Mouse (Mus musculus) liver, adult (tissue): Measurements from ENCODE around the gene D930020B18Rik.

ENCODE experiments used
- GATA4 ChIP-seq: IDR thresholded peaks from 2 replicates; pipeline ENCODE4 v1.6.1; 2014; ENCODE audit warnings: mild to moderate bottlenecking, low read length; ENCODE audit not compliant: insufficient replicate concordance

The D930020B18Rik gene

DNA sequence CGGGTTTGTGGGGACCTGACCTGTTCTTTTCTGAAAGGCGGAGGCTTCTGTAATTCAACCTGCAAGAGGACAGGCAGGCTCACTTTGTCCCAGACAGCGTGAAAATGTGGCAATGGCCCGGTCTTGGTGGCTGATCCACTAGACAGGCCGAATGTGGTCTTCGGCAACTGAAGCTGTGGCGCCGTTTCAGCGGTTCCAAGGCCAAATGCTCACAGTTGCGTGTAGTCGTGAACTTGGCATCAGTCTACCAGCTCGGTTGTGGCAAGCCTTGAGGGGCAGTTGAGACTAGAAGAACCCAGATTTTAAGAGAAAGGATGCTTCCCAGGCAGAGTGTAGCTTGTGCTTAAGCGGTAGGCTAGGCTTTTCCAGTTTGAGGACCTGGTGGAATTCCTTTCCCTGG is 79.3 kb downstream of the D930020B18Rik start:
- no peak for TF ChIP-seq GATA4

DNA sequence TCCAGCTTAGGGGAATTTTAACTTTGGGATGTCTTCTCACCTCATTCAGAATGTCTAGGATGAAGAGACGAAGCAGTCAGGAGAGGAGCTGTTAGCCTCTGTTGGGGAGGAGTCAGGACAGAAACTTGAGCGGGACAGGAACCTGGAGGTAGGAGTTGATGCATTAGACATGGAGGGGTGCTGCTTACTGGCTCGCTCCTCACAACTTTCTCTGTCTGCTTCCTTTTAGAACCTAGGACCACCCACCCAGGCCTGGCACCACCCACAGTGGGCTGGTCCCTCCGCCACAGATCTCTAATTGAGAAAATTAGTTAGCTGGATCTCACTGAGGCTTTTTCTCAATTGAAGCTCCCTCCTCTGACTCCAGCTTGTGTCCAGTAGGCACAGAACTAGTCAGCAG is 85.1 kb downstream of the D930020B18Rik start:
- TF ChIP-seq GATA4 = no peak

DNA sequence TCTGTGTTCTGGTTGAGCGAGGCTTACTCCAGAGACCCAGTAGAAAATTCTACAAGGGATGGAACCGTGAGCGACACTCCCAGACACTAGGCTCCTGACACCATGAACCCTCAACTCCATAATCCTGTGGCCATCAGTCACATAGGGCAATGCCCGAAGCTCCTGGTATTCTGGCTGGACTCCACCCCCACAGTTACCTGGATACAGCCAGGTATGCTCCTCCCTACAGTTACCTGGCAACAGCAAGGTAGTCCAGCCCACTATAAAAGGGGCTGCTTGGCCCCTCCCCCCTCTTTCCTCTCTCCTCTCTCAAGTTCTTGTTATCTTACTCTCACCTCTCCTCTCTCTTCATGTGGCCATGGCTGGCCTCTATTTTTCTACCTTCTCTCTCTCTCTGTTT is 85.8 kb downstream of the D930020B18Rik start:
- TF ChIP-seq GATA4 = no peak

DNA sequence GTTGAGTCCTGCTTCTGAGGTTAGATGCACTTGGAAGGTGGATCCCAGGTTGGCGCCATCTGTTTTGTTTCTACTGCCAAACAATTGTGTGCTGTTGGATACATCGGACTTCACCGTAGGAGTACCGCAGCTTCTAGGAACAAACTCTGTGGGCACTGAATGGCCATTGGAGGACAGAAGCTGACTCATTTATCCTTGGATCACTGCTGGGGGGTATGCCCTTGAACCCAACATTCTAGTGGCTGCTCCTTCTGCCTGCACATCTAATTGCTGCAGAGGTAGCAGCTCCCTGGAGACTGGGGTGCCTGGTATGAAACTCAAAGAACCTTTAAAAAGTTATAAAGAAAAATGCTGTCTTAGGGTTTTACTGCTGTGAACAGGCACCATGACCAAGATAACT is 86.8 kb downstream of the D930020B18Rik start:
- no peak for TF ChIP-seq GATA4

DNA sequence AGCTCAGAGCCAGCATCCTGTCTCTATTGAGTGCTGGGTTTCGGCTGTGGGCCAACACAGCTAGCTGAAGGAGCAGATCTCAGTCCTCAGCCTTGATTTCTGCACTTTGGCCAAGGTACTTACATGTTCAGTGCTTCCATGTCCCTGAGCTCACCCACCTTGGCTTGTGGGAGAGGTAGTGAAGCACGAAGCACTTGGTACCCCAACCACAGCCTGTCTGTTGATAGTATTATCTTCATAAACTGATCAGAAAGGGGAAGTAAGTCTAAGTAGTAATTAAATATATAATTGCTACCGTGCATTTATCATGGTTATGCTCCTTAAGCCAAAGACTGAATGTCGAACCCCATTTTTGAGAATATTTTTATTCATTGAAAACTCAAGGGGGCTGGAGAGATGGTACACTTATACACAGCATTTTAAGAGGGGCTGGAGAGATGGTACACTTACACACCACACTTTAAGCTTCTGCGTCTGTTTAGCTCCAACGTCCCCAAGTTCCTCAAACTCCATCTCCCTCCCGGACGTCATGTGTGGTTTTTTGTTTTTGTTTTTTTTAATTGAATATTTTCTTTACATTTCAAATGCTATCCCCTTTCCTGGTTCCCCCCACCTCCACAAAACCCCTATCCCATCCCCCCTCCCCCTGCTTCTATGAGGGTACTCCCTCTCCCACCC is 89.8 kb downstream of the D930020B18Rik start:
- TF ChIP-seq GATA4 = no peak

DNA sequence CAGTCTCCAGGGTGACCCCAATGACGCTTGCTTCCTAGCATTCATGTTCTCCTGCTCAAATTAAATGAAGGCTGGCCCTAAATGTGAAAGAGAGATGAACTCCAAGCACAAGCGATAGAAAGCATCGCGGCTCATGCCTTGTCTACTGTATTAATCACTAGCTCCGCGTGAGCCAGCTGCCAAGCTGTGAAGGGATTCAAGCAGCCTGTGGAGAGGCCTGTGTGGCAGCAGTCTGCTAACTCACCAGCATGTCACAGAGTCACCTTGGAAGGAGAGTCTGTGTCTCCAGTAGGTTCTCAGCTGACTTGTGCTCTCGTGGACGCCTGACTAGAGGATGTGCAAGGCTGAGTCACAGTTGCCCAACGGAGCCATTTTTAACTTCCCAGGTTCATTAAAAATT is 91.2 kb downstream of the D930020B18Rik start:
- TF ChIP-seq GATA4 = no peak

DNA sequence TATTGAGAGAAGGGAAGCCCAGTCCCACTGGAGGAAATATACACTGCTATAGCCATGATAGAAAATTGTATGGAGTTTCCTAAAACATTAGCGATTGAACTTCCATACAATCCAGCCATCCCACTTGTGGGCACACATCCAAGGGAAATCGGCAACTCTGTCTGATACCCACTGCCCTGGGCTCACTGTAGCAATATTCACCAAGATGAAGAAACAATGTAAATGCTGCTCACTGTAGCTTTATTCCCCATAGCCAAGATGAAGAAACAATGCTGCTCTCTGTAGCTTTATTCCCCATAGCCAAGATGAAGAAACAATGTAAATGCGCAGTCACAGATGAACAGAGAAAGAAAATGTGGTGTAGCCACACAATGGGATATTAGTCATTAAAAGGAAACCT is 95.9 kb downstream of the D930020B18Rik start:
- TF ChIP-seq GATA4 = no peak

DNA sequence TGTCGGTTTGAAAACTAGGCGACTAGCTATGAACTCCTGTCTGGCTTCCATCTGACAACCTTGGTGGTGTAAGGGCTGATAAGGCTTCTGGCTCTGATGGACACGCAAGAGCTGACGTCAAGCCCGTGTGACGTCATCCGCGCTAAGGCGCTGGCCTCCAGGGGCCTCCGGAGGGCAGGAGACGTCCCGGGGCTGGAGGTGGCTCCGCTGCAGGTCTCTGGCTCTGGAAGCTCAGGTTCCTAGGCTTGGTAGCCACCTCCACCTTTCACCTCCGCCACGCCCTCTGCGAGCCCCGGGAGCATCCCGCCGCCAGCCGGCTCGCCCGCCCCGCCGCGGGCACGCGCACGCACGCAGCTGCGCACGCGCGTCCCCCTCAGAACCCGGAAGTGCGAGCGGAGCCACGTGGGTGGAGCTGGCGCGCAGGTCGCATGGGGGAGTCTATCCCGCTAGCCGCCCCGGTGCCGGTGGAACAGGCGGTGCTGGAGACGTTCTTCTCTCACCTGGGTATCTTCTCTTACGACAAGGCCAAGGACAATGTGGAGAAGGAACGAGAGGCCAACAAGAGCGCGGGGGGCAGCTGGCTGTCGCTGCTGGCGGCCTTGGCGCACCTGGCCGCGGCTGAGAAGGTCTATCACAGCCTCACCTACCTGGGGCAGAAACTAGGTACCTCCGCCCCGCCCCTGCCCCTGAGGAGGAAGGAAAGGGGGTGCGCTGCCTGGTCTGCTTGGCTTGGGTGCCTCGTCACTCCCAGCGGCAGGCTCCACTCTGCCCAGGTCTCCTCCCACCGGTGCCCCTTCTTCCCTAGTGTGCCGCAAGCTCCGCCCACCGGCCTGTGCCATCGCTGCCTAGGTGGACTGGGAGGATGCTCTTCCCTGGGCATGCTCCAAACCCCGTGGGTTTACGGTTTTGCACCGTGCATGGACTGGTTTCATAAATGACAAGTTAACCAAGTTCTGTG is 98.4 kb downstream of the D930020B18Rik start, which contains the start of gene BC048403:
Gene BC048403, plus strand, starts transcription at position 390 of the 958 bp plus-strand sequence.
- no peak; the same call in 1 of the 2 replicates for TF ChIP-seq GATA4

DNA sequence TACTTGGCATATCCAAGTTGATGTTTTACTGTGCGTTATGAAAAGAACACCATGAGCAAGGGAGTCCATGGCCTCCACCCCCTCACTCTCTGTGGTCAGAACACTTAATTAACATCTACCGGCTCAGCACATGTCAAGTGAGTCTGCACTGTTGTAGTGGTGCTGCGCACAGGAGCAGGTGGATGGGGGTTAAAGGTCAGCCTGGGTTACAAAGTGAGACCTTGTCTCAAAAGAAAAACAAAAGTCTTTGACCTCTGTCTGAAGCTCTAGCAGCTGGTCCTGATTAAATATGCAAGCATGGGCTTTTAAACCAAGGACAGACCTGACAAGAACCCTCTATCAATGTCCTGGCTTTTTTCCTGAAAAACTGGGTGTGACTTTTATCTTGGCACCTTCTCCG is 100.9 kb downstream of the D930020B18Rik start:
- no peak for TF ChIP-seq GATA4
